In the genomic region with DNA sequence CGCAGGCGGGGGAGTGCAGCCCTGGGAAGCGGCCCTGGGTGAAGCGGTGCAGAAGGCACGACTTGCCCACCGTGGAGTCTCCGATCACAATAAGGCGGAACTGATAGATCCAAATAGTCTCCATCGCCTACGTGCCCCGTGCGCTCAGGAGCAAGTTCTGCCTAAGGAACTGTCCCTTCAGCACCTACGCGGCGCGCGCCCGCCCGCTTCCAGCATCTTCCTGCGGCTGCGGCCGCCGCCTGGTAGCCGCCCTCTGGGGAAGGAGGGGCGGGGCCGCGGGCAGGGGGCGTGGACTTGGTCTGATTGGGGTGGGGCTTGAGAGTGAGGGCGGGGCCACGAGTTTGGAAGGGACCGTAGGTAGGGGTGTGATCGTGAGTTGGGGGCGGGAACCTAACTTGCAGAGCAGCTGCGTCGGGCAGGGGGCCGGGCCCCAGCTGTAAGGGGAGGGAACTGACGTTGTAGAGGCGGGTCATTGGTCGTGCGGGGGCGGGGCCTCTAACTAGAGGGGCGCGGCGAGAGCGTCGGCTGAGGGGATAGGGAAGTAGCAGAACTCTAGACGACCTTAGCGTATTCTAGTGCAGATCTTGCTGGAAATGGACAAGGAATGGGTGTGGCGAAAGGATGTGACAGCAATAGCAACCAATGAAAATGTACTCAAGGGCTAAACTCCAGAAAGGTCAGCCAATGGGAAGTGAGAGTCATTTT, we compare ENCODE assay signal across 9 mouse cellular contexts. TPM values are rescaled to one million over a fixed set of nuclear protein-coding genes. Genes with fewer than 3 reads are reported as not detected.
DNase-seq lines count a peak whose midpoint lies in the region; ATAC-seq and TF ChIP-seq lines count a peak whose summit lies in the region.
"Had no signal": no experiment of that assay in that cellular context is flagged by ENCODE, and none has a peak within 500 bp of the region (broad histone marks: within the 10 kb centered on the region; RNA-seq: fewer than 3 reads in every experiment).

A gene (minus strand): TSS at position 241 of the 705 bp plus-strand sequence.

- H3K4me3 ChIP-seq in erythroblast, embryonic 14.5 days (replicated peaks), result peak within 1 kb of the TSS; percentile 36
- peak within 1 kb of the TSS; percentile 51 for H3K4me3 ChIP-seq in heart, embryonic 12.5 days
- peak within 1 kb of the TSS; percentile 27 for H3K4me3 ChIP-seq in kidney, postnatal 0 days (replicated peaks; ENCODE audit: low read depth, low read length)
- peak within 1 kb of the TSS; percentile 55 for H3K4me3 ChIP-seq in liver, embryonic 11.5 days (ENCODE audit: low read depth, low read length)
- H3K4me3 ChIP-seq in myocyte, result no peak within 1 kb of the TSS

- no peak within 1 kb of the TSS for H3K27ac ChIP-seq in heart, embryonic 12.5 days (ENCODE audit: poor library complexity, severe bottlenecking)
- H3K27ac ChIP-seq in kidney, postnatal 0 days, result no peak within 1 kb of the TSS
- H3K27ac ChIP-seq in liver, embryonic 11.5 days (ENCODE audit: low read depth, low read length), result no peak within 1 kb of the TSS

- no peak within 1 kb of the TSS for H3K9ac ChIP-seq in heart, embryonic 12.5 days
- H3K9ac ChIP-seq in kidney, postnatal 0 days (ENCODE audit: low read depth, low read length), result no peak within 1 kb of the TSS
- H3K9ac ChIP-seq in liver, embryonic 11.5 days (ENCODE audit: low read depth, low read length), result no peak within 1 kb of the TSS

- no peak within 1 kb of the TSS for H3ac ChIP-seq in myocyte (ENCODE audit: control insufficient read depth, insufficient read length)

- 0 out of 2 replicates have a peak, but pooled peaks have one; percentile 34 for TF ChIP-seq POLR2A in brain, embryonic 14.5 days (IDR thresholded peaks at IDR 0.05; ENCODE audit: borderline replicate concordance, extremely low read depth, insufficient read depth, insufficient read length, poor library complexity, severe bottlenecking)
- no peak for TF ChIP-seq POLR2A in myocyte (IDR thresholded peaks at IDR 0.05; ENCODE audit: insufficient read length, low read depth)

- no peaks in the 10 kb centered on the region for H3K79me2 ChIP-seq in myocyte (ENCODE audit: control insufficient read depth, insufficient read depth)

- WGBS in heart, embryonic 12.5 days, result under 1% methylated on average over 47 of the region's 49 CpGs
- WGBS in kidney, postnatal 0 days, result under 1% methylated on average over 47 of the region's 49 CpGs
- 1% methylated on average over 48 of the region's 49 CpGs for WGBS in liver, embryonic 11.5 days

- ATAC-seq in heart, embryonic 12.5 days (ENCODE audit: insufficient number of reproducible peaks, low FRiP score), result peak; percentile 94
- peak; percentile 94 for ATAC-seq in kidney, postnatal 0 days (replicated peaks; ENCODE audit: low FRiP score, low read depth)
- ATAC-seq in liver, embryonic 11.5 days (replicated peaks; ENCODE audit: low FRiP score), result peak; percentile 94

- no peak for TF ChIP-seq CTCF in brain, embryonic 14.5 days (IDR thresholded peaks at IDR 0.05; ENCODE audit: borderline replicate concordance, extremely low read depth, insufficient read depth, insufficient read length)
- no peak for TF ChIP-seq CTCF in kidney, postnatal 0 days (IDR thresholded peaks at IDR 0.05; ENCODE audit: low read depth)

- peaks cover 3% of the 10 kb centered on the region for H3K9me3 ChIP-seq in erythroblast, embryonic 14.5 days (ENCODE audit: control insufficient read depth, low read length)
- no peaks in the 10 kb centered on the region for H3K9me3 ChIP-seq in heart, embryonic 12.5 days (replicated peaks)
- no peaks in the 10 kb centered on the region for H3K9me3 ChIP-seq in kidney, postnatal 0 days (replicated peaks; ENCODE audit: low read length)
- no peaks in the 10 kb centered on the region for H3K9me3 ChIP-seq in liver, embryonic 11.5 days (ENCODE audit: control insufficient read depth, low read length)

- DNase-seq in A20 (ENCODE audit: low read depth, low spot score), result peak; percentile 98
- peak; percentile 96 for DNase-seq in brain, embryonic 14.5 days (ENCODE audit: low read depth)
- DNase-seq in kidney, postnatal 0 days (ENCODE audit: low spot score), result peak; percentile 93
- peak; percentile 94 for DNase-seq in liver, embryonic 11.5 days (ENCODE audit: low spot score)
- peak; percentile 84 to 92 for DNase-seq in spleen, postnatal 4 days (ENCODE audit: low spot score in 2 of 2)

- H3K4me2 ChIP-seq in heart, embryonic 12.5 days, result peak within 1 kb of the TSS; percentile 87
- H3K4me2 ChIP-seq in kidney, postnatal 0 days (ENCODE audit: low read length), result peak within 1 kb of the TSS; percentile 70
- peak within 1 kb of the TSS; percentile 86 for H3K4me2 ChIP-seq in liver, embryonic 11.5 days
- H3K4me2 ChIP-seq in myocyte (ENCODE audit: low read depth), result no peak within 1 kb of the TSS

- peaks cover 11% of the 10 kb centered on the region for H3K4me1 ChIP-seq in erythroblast, embryonic 14.5 days (ENCODE audit: control insufficient read depth)
- H3K4me1 ChIP-seq in heart, embryonic 12.5 days (replicated peaks), result peaks cover 13% of the 10 kb centered on the region; the same call in 1 of the 2 replicates
- no peaks in the 10 kb centered on the region; the same call in 1 of the 2 replicates for H3K4me1 ChIP-seq in kidney, postnatal 0 days (replicated peaks; ENCODE audit: insufficient read depth, low read length)
- H3K4me1 ChIP-seq in liver, embryonic 11.5 days (replicated peaks; ENCODE audit: control insufficient read depth, insufficient read depth, low read length), result no peaks in the 10 kb centered on the region; the same call in 1 of the 2 replicates

- peaks cover 21% of the 10 kb centered on the region for H3K27me3 ChIP-seq in erythroblast, embryonic 14.5 days (ENCODE audit: control insufficient read depth)
- no peaks in the 10 kb centered on the region for H3K27me3 ChIP-seq in heart, embryonic 12.5 days (replicated peaks)
- H3K27me3 ChIP-seq in kidney, postnatal 0 days (ENCODE audit: insufficient read depth, low read length), result no peaks in the 10 kb centered on the region
- no peaks in the 10 kb centered on the region for H3K27me3 ChIP-seq in liver, embryonic 11.5 days (replicated peaks; ENCODE audit: control insufficient read depth, insufficient read depth, low read length)
- H3K27me3 ChIP-seq in myocyte (ENCODE audit: control insufficient read depth, insufficient read depth, insufficient read length), result no peaks in the 10 kb centered on the region

- H3K36me3 ChIP-seq in erythroblast, embryonic 14.5 days (ENCODE audit: control insufficient read depth), result no peaks in the 10 kb centered on the region
- H3K36me3 ChIP-seq in heart, embryonic 12.5 days, result no peaks in the 10 kb centered on the region
- H3K36me3 ChIP-seq in kidney, postnatal 0 days (ENCODE audit: insufficient read depth, low read length), result no peaks in the 10 kb centered on the region
- no peaks in the 10 kb centered on the region for H3K36me3 ChIP-seq in liver, embryonic 11.5 days (ENCODE audit: control insufficient read depth, insufficient read depth, low read length)
- no peaks in the 10 kb centered on the region for H3K36me3 ChIP-seq in myocyte (ENCODE audit: control insufficient read depth, insufficient read depth)

TF ChIP-seq in myocyte, 11 proteins besides CTCF, POLR2A, EP300 and RAD21:
- TF ChIP-seq REST (IDR thresholded peaks at IDR 0.05; ENCODE audit: insufficient read depth, insufficient read length) (peak; percentile 39), SRF (IDR thresholded peaks at IDR 0.05; ENCODE audit: control insufficient read depth, insufficient read length, low read depth) (no peak), USF1 (IDR thresholded peaks at IDR 0.05; ENCODE audit: low read depth) (no peak)

RNA-seq across cellular contexts. Expression of the gene that starts here (rescaled TPM):
- 1.3 and 1.7 TPM in 2 replicates for polyA plus RNA-seq in brain, embryonic 14.5 days (2012; rRNA removed)
- polyA plus RNA-seq in erythroblast, embryonic 14.5 days (2012), result not detected in 2 replicates
- polyA plus RNA-seq in heart, embryonic 12.5 days (2016; fragmentation: Nextera tagmentation; extraction: Ambion mirVana), result 0.22 and 0.46 TPM in 2 replicates
- 0.10 and 0.20 TPM in 2 replicates for polyA plus RNA-seq in kidney, postnatal 0 days (2015; fragmentation: Nextera tagmentation; extraction: Ambion mirVana)
- polyA plus RNA-seq in liver, embryonic 11.5 days (2014; fragmentation: Nextera tagmentation; extraction: Ambion mirVana), result 0.60 and 0.92 TPM in 2 replicates
- not detected for polyA plus RNA-seq in myocyte (2012; fragmentation: generic; extraction: Trizol)
- polyA plus RNA-seq: C2C12 had no signal

Comparison
In these comparisons a context has a peak if more than half of its experiments do, and no peak if none do; other contexts are left out.
1. Peak in ATAC-seq, H3K4me3 ChIP-seq and H3K4me2 ChIP-seq in heart, embryonic 12.5 days; RNA of the gene not detected or under 1 TPM.
2. Peak in DNase-seq, ATAC-seq, H3K4me3 ChIP-seq and H3K4me2 ChIP-seq in kidney, postnatal 0 days; RNA of the gene not detected or under 1 TPM.
3. Peak in DNase-seq, ATAC-seq, H3K4me3 ChIP-seq and H3K4me2 ChIP-seq in liver, embryonic 11.5 days; RNA of the gene not detected or under 1 TPM.